9 mouse cellular contexts compared by ENCODE assay signal in the genomic region with DNA sequence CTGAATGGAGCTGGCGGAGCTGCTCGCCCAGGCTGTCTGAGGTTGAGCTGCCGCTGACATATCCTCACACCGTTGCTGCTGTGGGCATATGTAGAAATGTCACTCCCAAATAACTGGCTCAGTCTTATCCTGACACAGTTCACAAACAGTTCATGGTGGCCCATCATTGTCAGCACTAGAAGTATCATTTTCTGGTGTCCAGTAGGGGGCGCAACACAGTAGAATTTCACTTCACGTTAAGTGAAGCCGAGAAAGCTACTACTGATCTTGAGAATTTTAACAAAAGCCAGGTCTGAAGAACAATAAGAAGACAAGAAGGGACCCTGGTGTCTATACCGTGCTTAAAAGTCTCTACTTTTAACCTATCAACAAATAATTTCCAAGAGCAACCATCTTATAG. TPM values are rescaled to one million over a fixed set of nuclear protein-coding genes. Genes with fewer than 3 reads are reported as not detected.
DNase-seq lines count a peak whose midpoint lies in the region; ATAC-seq and TF ChIP-seq lines count a peak whose summit lies in the region.
"Had no signal": no experiment of that assay in that cellular context is flagged by ENCODE, and none has a peak within 500 bp of the region (broad histone marks: within the 10 kb centered on the region; RNA-seq: fewer than 3 reads in every experiment).

No protein-coding gene starts in this region.

- peak; percentile 27; the same call in 1 of the 2 replicates for ATAC-seq in frontal cortex, adult (ENCODE audit: low TSS enrichment)

- no peak overlapping the region for H3K4me3 ChIP-seq in layer of hippocampus, adult 2 months
- H3K4me3 ChIP-seq: liver, embryonic 13.5 days had no signal

- no peak for DNase-seq in frontal cortex, postnatal 36 days (ENCODE audit: low spot score in 2 of 2)
- no peak for DNase-seq in layer of hippocampus, adult 2 months (ENCODE audit: low spot score in 2 of 2)
- DNase-seq in layer of hippocampus, adult 9-10 months (ENCODE audit: low spot score) = no peak
- DNase-seq in B cell, adult 2 months = peak; percentile 39 to 46
- DNase-seq in c-Kit-positive CD71-positive TER-119-positive erythroid progenitor cells, embryonic 14.5 days (ENCODE audit: low spot score) = peak; percentile 7
- no peak for DNase-seq in urinary bladder, postnatal 10 days (ENCODE audit: low spot score)
- no peak for DNase-seq in adrenal gland, adult 2 months
- DNase-seq: liver, embryonic 13.5 days had no signal

- no peak overlapping the region for H3K27ac ChIP-seq in layer of hippocampus, adult 2 months
- H3K27ac ChIP-seq: liver, embryonic 13.5 days had no signal

- peak; percentile 83 for TF ChIP-seq CTCF in layer of hippocampus, adult 2 months (conservative IDR thresholded peaks at IDR 0.05)

RNA-seq across cellular contexts. Expression of gene Pkd2, which starts 13.1 kb away (rescaled TPM):
- total RNA-seq in layer of hippocampus, adult 2 months (2021) = 10 to 100 TPM; 33.2 to 38.8 TPM
- total RNA-seq in adrenal gland, adult 2 months (2021) = 10 to 100 TPM; 33.0 to 44.4 TPM
- 21.9 and 33.1 TPM in 2 replicates for polyA plus RNA-seq in adrenal gland, adult 2 months (2012; rRNA removed)

RNA-seq across cellular contexts. Expression of gene BC005561, which starts 35.8 kb away (rescaled TPM):
- 10 to 100 TPM; 12.1 to 14.5 TPM for total RNA-seq in layer of hippocampus, adult 2 months (2021)
- 10 to 100 TPM in 1 of 2 experiments, 1 to 10 TPM in 1; 6.3 to 14.3 TPM for total RNA-seq in adrenal gland, adult 2 months (2021)
- 0.89 and 1.8 TPM in 2 replicates for polyA plus RNA-seq in adrenal gland, adult 2 months (2012; rRNA removed)

RNA-seq across cellular contexts. Expression of gene Spp1, which starts 37.5 kb away (rescaled TPM):
- 1 to 10 TPM; 3.7 to 3.8 TPM for total RNA-seq in layer of hippocampus, adult 2 months (2021)
- 100 to 1,000 TPM; 175 to 300 TPM for total RNA-seq in adrenal gland, adult 2 months (2021)
- polyA plus RNA-seq in adrenal gland, adult 2 months (2012; rRNA removed) = 12.6 and 26.8 TPM in 2 replicates

Comparison
In these comparisons a context has a peak if more than half of its experiments do, and no peak if none do; other contexts are left out.
1. DNase-seq: peak in B cell, adult 2 months (2 of 2) and c-Kit-positive CD71-positive TER-119-positive erythroid progenitor cells, embryonic 14.5 days (single experiment); none in frontal cortex, postnatal 36 days (0 of 2), layer of hippocampus, adult 2 months (0 of 2), layer of hippocampus, adult 9-10 months (single experiment), urinary bladder, postnatal 10 days (single experiment) and adrenal gland, adult 2 months (single experiment).
2. RNA of gene Spp1, which starts 37.5 kb away (total RNA-seq): 175 to 300 TPM in adrenal gland, adult 2 months; 3.7 to 3.8 TPM in layer of hippocampus, adult 2 months; every median in the first group is over 10 times any median in the second.